Mouse (Mus musculus) hindbrain, embryonic 10.5 days (tissue): ENCODE data around the gene Igsf11. TPM values are rescaled to one million over a fixed set of nuclear protein-coding genes. Genes with fewer than 3 reads are reported as not detected.

Experiments
- DNase-seq: peaks from one replicate; pipeline ENCODE4 v3.0.0-alpha.2; 2017; ENCODE audit warnings: low spot score
- H3K27ac ChIP-seq: fragments of 300-500 bp; sonication (generic); 2 replicates; pipeline ENCODE4 v1.5.1; 2016; ENCODE audit warnings: mild to moderate bottlenecking, moderate library complexity
- H3K27me3 ChIP-seq: fragments of 300-500 bp; sonication (generic); 2 replicates; pipeline ENCODE4 v1.6.1; 2016; ENCODE audit warnings: mild to moderate bottlenecking; ENCODE audit not compliant: poor library complexity, insufficient read depth, severe bottlenecking
- H3K36me3 ChIP-seq: fragments of 300-500 bp; sonication (generic); 2 replicates; pipeline ENCODE4 v1.6.1; 2016; ENCODE audit warnings: mild to moderate bottlenecking, moderate library complexity
- H3K4me1 ChIP-seq: fragments of 300-500 bp; sonication (generic); replicated peaks from 2 replicates; pipeline ENCODE4 v1.6.1; 2016; ENCODE audit warnings: mild to moderate bottlenecking
- H3K4me3 ChIP-seq: fragments of 300-500 bp; sonication (generic); 2 replicates; pipeline ENCODE4 v1.5.1; 2016; ENCODE audit warnings: mild to moderate bottlenecking, moderate library complexity
- H3K9me3 ChIP-seq: fragments of 300-500 bp; sonication (generic); 2 replicates; pipeline ENCODE4 v1.6.1; 2016; ENCODE audit warnings: mild to moderate bottlenecking, moderate library complexity
- WGBS: fragments of 180-500 bp; shearing (Covaris S2); methylation state at CpG from one replicate; pipeline ENCODE4 v1.1.7; 2016; 5-methylcytosine and 5-hydroxymethylcytosine counted together
- polyA plus RNA-seq: library from polyadenylated mRNA; unstranded; fragments of >200 nt; fragmentation: Nextera tagmentation; extraction: Ambion mirVana; gene quantifications from 2 replicates; pipeline ENCODE4 v1.2.1, GENCODE M21; 2016

The Igsf11 gene
- polyA plus RNA-seq, 1 experiment from 2014 or later = 3.3 TPM

GRCm38 (mm10) chr16:38945111-38945510, 52.6 kb downstream of the Igsf11 start:
- 37% methylated on average over 7 of the region's 7 CpGs for WGBS

GRCm38 (mm10) chr16:38945581-38945981, 53.1 kb downstream of the Igsf11 start:
- Histone ChIP-seq H3K4me3 (no peak overlapping the region), H3K36me3 (no peaks in the 10 kb centered on the region), H3K27me3 (no peaks in the 10 kb centered on the region), H3K9me3 (0 out of 2 replicates have a peak, but pooled peaks cover 2% of the 10 kb centered on the region), H3K4me1 (peaks cover 71% of the 10 kb centered on the region), H3K27ac (peak overlapping the region; percentile 81)
- DNase-seq = no peak
- WGBS = 72% methylated on average over 10 of the region's 10 CpGs

More at GRCm38 (mm10) chr16:38945111-38945510, 52.6 kb downstream of the Igsf11 start:
- Histone ChIP-seq H3K4me1 (peaks cover 76% of the 10 kb centered on the region), H3K27me3 (no peaks in the 10 kb centered on the region), H3K27ac (peak overlapping the region; percentile 81), H3K36me3 (no peaks in the 10 kb centered on the region), H3K9me3 (0 out of 2 replicates have a peak, but pooled peaks cover 2% of the 10 kb centered on the region), H3K4me3 (no peak overlapping the region)
- DNase-seq = no peak

GRCm38 (mm10) chr16:38946453-38946852, 54.0 kb downstream of the Igsf11 start:
- Histone ChIP-seq H3K27ac (peak overlapping the region; percentile 81), H3K36me3 (no peaks in the 10 kb centered on the region), H3K4me1 (peaks cover 63% of the 10 kb centered on the region), H3K9me3 (0 out of 2 replicates have a peak, but pooled peaks cover 2% of the 10 kb centered on the region), H3K27me3 (no peaks in the 10 kb centered on the region), H3K4me3 (no peak overlapping the region)
- WGBS = 61% methylated on average over 7 of the region's 7 CpGs
- DNase-seq = no peak

- 58% methylated on average over 7 of the region's 7 CpGs for WGBS
- peaks cover 55% of the 10 kb centered on the region for H3K4me1 ChIP-seq
- no peaks in the 10 kb centered on the region for H3K27me3 ChIP-seq
- H3K9me3 ChIP-seq = 0 out of 2 replicates have a peak, but pooled peaks cover 2% of the 10 kb centered on the region
- DNase-seq = peak; percentile 29
- H3K4me3 ChIP-seq = no peak overlapping the region
- peak overlapping the region; percentile 81 for H3K27ac ChIP-seq
- H3K36me3 ChIP-seq = no peaks in the 10 kb centered on the region
These were observed 54.8 kb downstream of the Igsf11 start for GRCm38 (mm10) chr16:38947141-38947879.

GRCm38 (mm10) chr16:38948441-38948840, 56.0 kb downstream of the Igsf11 start:
- H3K27ac ChIP-seq = no peak overlapping the region
- 71% methylated on average over 5 of the region's 5 CpGs for WGBS
- H3K4me3 ChIP-seq = no peak overlapping the region
- no peak for DNase-seq
- 0 out of 2 replicates have a peak, but pooled peaks cover 2% of the 10 kb centered on the region for H3K9me3 ChIP-seq
- H3K4me1 ChIP-seq = peaks cover 47% of the 10 kb centered on the region
- no peaks in the 10 kb centered on the region for H3K36me3 ChIP-seq
- H3K27me3 ChIP-seq = no peaks in the 10 kb centered on the region

GRCm38 (mm10) chr16:38952881-38953280, 60.4 kb downstream of the Igsf11 start:
- WGBS = 94% methylated on average over 3 of the region's 3 CpGs
- Histone ChIP-seq H3K27me3 (no peaks in the 10 kb centered on the region), H3K36me3 (no peaks in the 10 kb centered on the region), H3K4me3 (no peak overlapping the region), H3K27ac (no peak overlapping the region), H3K9me3 (0 out of 2 replicates have a peak, but pooled peaks cover 8% of the 10 kb centered on the region), H3K4me1 (peaks cover 2% of the 10 kb centered on the region)
- no peak for DNase-seq

GRCm38 (mm10) chr16:38953821-38954220, 61.4 kb downstream of the Igsf11 start:
- 85% methylated on average over 6 of the region's 6 CpGs for WGBS
- DNase-seq = no peak
- Histone ChIP-seq H3K4me1 (no peaks in the 10 kb centered on the region), H3K9me3 (0 out of 2 replicates have a peak, but pooled peaks cover 7% of the 10 kb centered on the region), H3K36me3 (no peaks in the 10 kb centered on the region), H3K4me3 (no peak overlapping the region), H3K27ac (no peak overlapping the region), H3K27me3 (no peaks in the 10 kb centered on the region)

- no peak for DNase-seq
- Histone ChIP-seq H3K4me1 (peaks cover 1% of the 10 kb centered on the region; the same call in 1 of the 2 replicates), H3K27me3 (no peaks in the 10 kb centered on the region), H3K36me3 (no peaks in the 10 kb centered on the region), H3K9me3 (0 out of 2 replicates have a peak, but pooled peaks cover 7% of the 10 kb centered on the region), H3K27ac (no peak overlapping the region), H3K4me3 (no peak overlapping the region)
- WGBS = 84% methylated on average over 16 of the region's 16 CpGs
These were observed 62.2 kb downstream of the Igsf11 start for GRCm38 (mm10) chr16:38954501-38955288.

GRCm38 (mm10) chr16:38955296-38955695, 62.8 kb downstream of the Igsf11 start:
- H3K27me3 ChIP-seq = no peaks in the 10 kb centered on the region
- no peak overlapping the region for H3K4me3 ChIP-seq
- WGBS = 88% methylated on average over 5 of the region's 5 CpGs
- 0 out of 2 replicates have a peak, but pooled peaks cover 7% of the 10 kb centered on the region for H3K9me3 ChIP-seq
- DNase-seq = no peak
- H3K4me1 ChIP-seq = peaks cover 6% of the 10 kb centered on the region; the same call in 1 of the 2 replicates
- no peak overlapping the region for H3K27ac ChIP-seq
- no peaks in the 10 kb centered on the region for H3K36me3 ChIP-seq

- H3K27ac ChIP-seq = no peak overlapping the region
These were observed 66.3 kb downstream of the Igsf11 start for GRCm38 (mm10) chr16:38958801-38959200.

GRCm38 (mm10) chr16:38960550-38960949, 68.1 kb downstream of the Igsf11 start:
- H3K9me3 ChIP-seq = 0 out of 2 replicates have a peak, but pooled peaks cover 7% of the 10 kb centered on the region
- DNase-seq = no peak
- no peaks in the 10 kb centered on the region for H3K36me3 ChIP-seq
- H3K4me3 ChIP-seq = no peak overlapping the region
- peaks cover 14% of the 10 kb centered on the region for H3K4me1 ChIP-seq
- H3K27ac ChIP-seq = no peak overlapping the region; the same call in 1 of the 2 replicates
- H3K27me3 ChIP-seq = no peaks in the 10 kb centered on the region
- 73% methylated on average over 8 of the region's 8 CpGs for WGBS

More at GRCm38 (mm10) chr16:38958801-38959200, 66.3 kb downstream of the Igsf11 start:
- 72% methylated on average over 9 of the region's 9 CpGs for WGBS
- no peak overlapping the region for H3K4me3 ChIP-seq
- no peaks in the 10 kb centered on the region for H3K36me3 ChIP-seq
- H3K9me3 ChIP-seq = 0 out of 2 replicates have a peak, but pooled peaks cover 7% of the 10 kb centered on the region
- peaks cover 10% of the 10 kb centered on the region; the same call in 1 of the 2 replicates for H3K4me1 ChIP-seq
- no peak for DNase-seq
- no peaks in the 10 kb centered on the region for H3K27me3 ChIP-seq

- H3K27ac ChIP-seq = no peak overlapping the region
- H3K4me3 ChIP-seq = no peak overlapping the region
- no peak for DNase-seq
- H3K4me1 ChIP-seq = peaks cover 23% of the 10 kb centered on the region
- 0 out of 2 replicates have a peak, but pooled peaks cover under 1% of the 10 kb centered on the region for H3K9me3 ChIP-seq
- H3K27me3 ChIP-seq = no peaks in the 10 kb centered on the region
- H3K36me3 ChIP-seq = no peaks in the 10 kb centered on the region
- 89% methylated on average over 2 of the region's 2 CpGs for WGBS
These were observed 69.4 kb downstream of the Igsf11 start for GRCm38 (mm10) chr16:38961865-38962264.
